Mouse (Mus musculus): Measurements from ENCODE around the gene Adcy2.

- TF ChIP-seq GATA1 (IDR thresholded peaks at IDR 0.05; ENCODE audit: borderline replicate concordance, low read length) (no peak), FLI1 (IDR thresholded peaks at IDR 0.05; ENCODE audit: low read length) (no peak)
Observed at GRCm38 (mm10) chr13:68973143-68973542, 26.2 kb downstream of the Adcy2 start.

Measured in megakaryocyte, embryonic 14.5 days (primary cell).